Comparison of ENCODE assay signal across 11 mouse cellular contexts in genomic region chr16:31551416-31552151, GRCm38 (mm10).
DNase-seq lines count a peak whose midpoint lies in the region; ATAC-seq lines count a peak whose summit lies in the region.
"Had no signal": no experiment of that assay in that cellular context is flagged by ENCODE, and none has a peak within 500 bp of the region (broad histone marks: within the 10 kb centered on the region; RNA-seq: fewer than 3 reads in every experiment).

No protein-coding gene starts in this region.

- H3K36me3 ChIP-seq in midbrain, embryonic 14.5 days (ENCODE audit: control insufficient read depth, insufficient read depth, low read length), result no peaks in the 10 kb centered on the region
- H3K36me3 ChIP-seq in midbrain, embryonic 16.5 days (ENCODE audit: control insufficient read depth, insufficient read depth, low read length), result no peaks in the 10 kb centered on the region
- H3K36me3 ChIP-seq in embryonic facial prominence, embryonic 10.5 days (replicated peaks), result no peaks in the 10 kb centered on the region
- no peaks in the 10 kb centered on the region for H3K36me3 ChIP-seq in limb, embryonic 10.5 days
- H3K36me3 ChIP-seq: hindbrain, embryonic 15.5 days; midbrain, embryonic 12.5 days had no signal

- H3K9me3 ChIP-seq in midbrain, embryonic 14.5 days (ENCODE audit: control insufficient read depth, low read length), result no peaks in the 10 kb centered on the region
- no peaks in the 10 kb centered on the region for H3K9me3 ChIP-seq in midbrain, embryonic 16.5 days (replicated peaks; ENCODE audit: control insufficient read depth, low read length, poor library complexity, severe bottlenecking)
- H3K9me3 ChIP-seq in embryonic facial prominence, embryonic 10.5 days, result no peaks in the 10 kb centered on the region
- H3K9me3 ChIP-seq in limb, embryonic 10.5 days (replicated peaks), result no peaks in the 10 kb centered on the region
- H3K9me3 ChIP-seq: hindbrain, embryonic 15.5 days; midbrain, embryonic 12.5 days had no signal

- H3K4me1 ChIP-seq in midbrain, embryonic 14.5 days (ENCODE audit: control insufficient read depth, insufficient read depth, low read length), result peaks cover 8% of the 10 kb centered on the region; the same call in 1 of the 2 replicates
- peaks cover under 1% of the 10 kb centered on the region; the same call in 1 of the 2 replicates for H3K4me1 ChIP-seq in midbrain, embryonic 16.5 days (ENCODE audit: control insufficient read depth, insufficient read depth, low read length)
- H3K4me1 ChIP-seq in embryonic facial prominence, embryonic 10.5 days, result peaks cover 58% of the 10 kb centered on the region
- peaks cover 45% of the 10 kb centered on the region for H3K4me1 ChIP-seq in limb, embryonic 10.5 days

- no peak overlapping the region for H3K27ac ChIP-seq in midbrain, embryonic 14.5 days (replicated peaks; ENCODE audit: low read depth, low read length)
- H3K27ac ChIP-seq in midbrain, embryonic 16.5 days (ENCODE audit: low read length), result no peak overlapping the region
- H3K27ac ChIP-seq in embryonic facial prominence, embryonic 10.5 days (replicated peaks), result peak overlapping the region; percentile 83
- peak overlapping the region; percentile 83 for H3K27ac ChIP-seq in limb, embryonic 10.5 days
- H3K27ac ChIP-seq: hindbrain, embryonic 15.5 days; midbrain, embryonic 12.5 days had no signal

- DNase-seq in midbrain, embryonic 14.5 days, result peak; percentile 22
- peak; percentile 85 for DNase-seq in embryonic facial prominence, embryonic 10.5 days (ENCODE audit: low spot score)
- peak; percentile 78 for DNase-seq in limb, embryonic 10.5 days (ENCODE audit: low spot score)
- DNase-seq in skeletal muscle tissue, adult 2 months (ENCODE audit: low read depth, low spot score), result peak; percentile 37
- no peak for DNase-seq in urinary bladder, adult 18-20 months (ENCODE audit: low spot score in 2 of 2)
- DNase-seq in testis, postnatal 10 days (ENCODE audit: low spot score), result no peak
- no peak for DNase-seq in layer of hippocampus, postnatal 25 days (ENCODE audit: extremely low spot score in 1 of 2, low spot score in 1 of 2)

- no peak overlapping the region for H3K4me2 ChIP-seq in midbrain, embryonic 14.5 days (ENCODE audit: low read length)
- no peak overlapping the region for H3K4me2 ChIP-seq in midbrain, embryonic 16.5 days (ENCODE audit: low read length)
- H3K4me2 ChIP-seq: hindbrain, embryonic 15.5 days; midbrain, embryonic 12.5 days had no signal

- no peak for ATAC-seq in midbrain, embryonic 14.5 days (ENCODE audit: low FRiP score, low TSS enrichment)
- ATAC-seq in midbrain, embryonic 16.5 days, result no peak

- no peak overlapping the region for H3K4me3 ChIP-seq in midbrain, embryonic 14.5 days (replicated peaks; ENCODE audit: low read depth, low read length)
- no peak overlapping the region for H3K4me3 ChIP-seq in midbrain, embryonic 16.5 days (ENCODE audit: low read depth, low read length)
- H3K4me3 ChIP-seq in embryonic facial prominence, embryonic 10.5 days, result no peak overlapping the region
- H3K4me3 ChIP-seq in limb, embryonic 10.5 days, result no peak overlapping the region
- H3K4me3 ChIP-seq: erythroblast, embryonic 14.5 days; hindbrain, embryonic 15.5 days; midbrain, embryonic 12.5 days had no signal

- H3K27me3 ChIP-seq in midbrain, embryonic 14.5 days (ENCODE audit: control insufficient read depth, insufficient read depth, low read length), result no peaks in the 10 kb centered on the region
- H3K27me3 ChIP-seq in midbrain, embryonic 16.5 days (ENCODE audit: control insufficient read depth, insufficient read depth, low read depth, low read length), result no peaks in the 10 kb centered on the region
- 0 out of 2 replicates have a peak, but pooled peaks cover 6% of the 10 kb centered on the region for H3K27me3 ChIP-seq in embryonic facial prominence, embryonic 10.5 days (replicated peaks; ENCODE audit: low read depth, poor library complexity, severe bottlenecking)
- H3K27me3 ChIP-seq in limb, embryonic 10.5 days (ENCODE audit: low read depth, poor library complexity, severe bottlenecking), result no peaks in the 10 kb centered on the region
- H3K27me3 ChIP-seq: hindbrain, embryonic 15.5 days; midbrain, embryonic 12.5 days had no signal

- WGBS in midbrain, embryonic 14.5 days, result 32% methylated on average over 11 of the region's 11 CpGs
- 24% methylated on average over 11 of the region's 11 CpGs for WGBS in midbrain, embryonic 16.5 days
- WGBS in embryonic facial prominence, embryonic 10.5 days, result 18% methylated on average over 11 of the region's 11 CpGs
- WGBS in limb, embryonic 10.5 days, result 19% methylated on average over 11 of the region's 11 CpGs

- H3K9ac ChIP-seq in midbrain, embryonic 14.5 days (replicated peaks; ENCODE audit: low read length), result no peak overlapping the region
- no peak overlapping the region for H3K9ac ChIP-seq in midbrain, embryonic 16.5 days (ENCODE audit: low read depth, low read length)
- H3K9ac ChIP-seq: hindbrain, embryonic 15.5 days; midbrain, embryonic 12.5 days had no signal

Comparison
In these comparisons a context has a peak if more than half of its experiments do, and no peak if none do; other contexts are left out.
1. DNase-seq: peak in midbrain, embryonic 14.5 days (single experiment), embryonic facial prominence, embryonic 10.5 days (single experiment), limb, embryonic 10.5 days (single experiment) and skeletal muscle tissue, adult 2 months (single experiment); none in urinary bladder, adult 18-20 months (0 of 2), testis, postnatal 10 days (single experiment) and layer of hippocampus, postnatal 25 days (0 of 2).
2. H3K27ac ChIP-seq: peak in embryonic facial prominence, embryonic 10.5 days (single experiment) and limb, embryonic 10.5 days (single experiment); none in midbrain, embryonic 14.5 days (single experiment) and midbrain, embryonic 16.5 days (single experiment).